Mouse (Mus musculus): ENCODE data around the gene Dexi. TPM values are rescaled to one million over a fixed set of nuclear protein-coding genes. Genes with fewer than 3 reads are reported as not detected.

The Dexi gene
- polyA plus RNA-seq, 1 experiment from 2014 or later: 16.2 TPM

- no peak overlapping the region for H3K4me2 ChIP-seq (ENCODE audit: low read depth, low read length)
- no peak overlapping the region for H3K27ac ChIP-seq (ENCODE audit: low read length)
- H3K4me3 ChIP-seq (ENCODE audit: low read length): no peak overlapping the region
- no peak overlapping the region for H3K9ac ChIP-seq (ENCODE audit: low read length)
- H3K27me3 ChIP-seq (ENCODE audit: control insufficient read depth, insufficient read depth, low read depth, low read length): no peaks in the 10 kb centered on the region
- 80% methylated on average over 12 of the region's 12 CpGs for WGBS
- H3K4me1 ChIP-seq (replicated peaks; ENCODE audit: control insufficient read depth, insufficient read depth, low read length): no peaks in the 10 kb centered on the region
- no peaks in the 10 kb centered on the region for H3K36me3 ChIP-seq (ENCODE audit: control insufficient read depth, insufficient read depth, low read length)
- no peaks in the 10 kb centered on the region for H3K9me3 ChIP-seq (ENCODE audit: control insufficient read depth, low read length)
- no peak for ATAC-seq (ENCODE audit: low read depth)
These were observed 26.8 kb downstream of the Dexi start for GRCm38 (mm10) chr16:10515953-10516572.

DNA sequence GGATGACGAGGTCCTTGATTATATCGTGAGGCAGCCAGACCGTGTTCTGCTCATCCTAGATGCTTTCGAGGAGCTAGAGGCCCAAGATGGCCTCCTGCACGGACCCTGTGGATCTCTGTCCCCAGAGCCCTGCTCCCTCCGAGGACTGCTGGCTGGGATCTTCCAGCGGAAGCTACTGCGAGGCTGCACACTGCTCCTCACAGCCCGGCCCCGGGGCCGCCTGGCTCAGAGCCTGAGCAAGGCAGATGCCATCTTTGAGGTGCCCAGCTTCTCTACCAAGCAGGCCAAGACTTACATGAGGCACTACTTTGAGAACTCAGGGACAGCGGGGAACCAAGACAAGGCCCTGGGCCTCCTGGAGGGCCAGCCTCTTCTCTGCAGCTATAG is 31.7 kb downstream of the Dexi start:
- Histone ChIP-seq H3K36me3 (ENCODE audit: control insufficient read depth, insufficient read depth, low read length) (no peaks in the 10 kb centered on the region), H3K4me3 (ENCODE audit: low read length) (no peak overlapping the region), H3K9me3 (ENCODE audit: control insufficient read depth, low read length) (no peaks in the 10 kb centered on the region), H3K27ac (ENCODE audit: low read length) (no peak overlapping the region), H3K9ac (ENCODE audit: low read length) (no peak overlapping the region), H3K4me1 (replicated peaks; ENCODE audit: control insufficient read depth, insufficient read depth, low read length) (no peaks in the 10 kb centered on the region), H3K4me2 (ENCODE audit: low read depth, low read length) (no peak overlapping the region), H3K27me3 (ENCODE audit: control insufficient read depth, insufficient read depth, low read depth, low read length) (no peaks in the 10 kb centered on the region)
- 82% methylated on average over 12 of the region's 12 CpGs for WGBS
- ATAC-seq (ENCODE audit: low read depth): no peak

GRCm38 (mm10) chr16:10510477-10511133 is 32.2 kb downstream of the Dexi start:
- Histone ChIP-seq H3K9ac (ENCODE audit: low read length) (no peak overlapping the region), H3K27ac (ENCODE audit: low read length) (no peak overlapping the region), H3K4me3 (ENCODE audit: low read length) (no peak overlapping the region), H3K4me1 (replicated peaks; ENCODE audit: control insufficient read depth, insufficient read depth, low read length) (no peaks in the 10 kb centered on the region), H3K4me2 (ENCODE audit: low read depth, low read length) (no peak overlapping the region), H3K27me3 (ENCODE audit: control insufficient read depth, insufficient read depth, low read depth, low read length) (no peaks in the 10 kb centered on the region), H3K9me3 (ENCODE audit: control insufficient read depth, low read length) (no peaks in the 10 kb centered on the region), H3K36me3 (ENCODE audit: control insufficient read depth, insufficient read depth, low read length) (no peaks in the 10 kb centered on the region)
- 46% methylated on average over 14 of the region's 14 CpGs for WGBS
- ATAC-seq (ENCODE audit: low read depth): no peak

- no peak for ATAC-seq (ENCODE audit: low read depth)
- no peaks in the 10 kb centered on the region for H3K4me1 ChIP-seq (replicated peaks; ENCODE audit: control insufficient read depth, insufficient read depth, low read length)
- H3K4me2 ChIP-seq (ENCODE audit: low read depth, low read length): no peak overlapping the region
- no peak overlapping the region for H3K4me3 ChIP-seq (ENCODE audit: low read length)
- no peak overlapping the region for H3K27ac ChIP-seq (ENCODE audit: low read length)
- H3K9ac ChIP-seq (ENCODE audit: low read length): no peak overlapping the region
- H3K36me3 ChIP-seq (ENCODE audit: control insufficient read depth, insufficient read depth, low read length): no peaks in the 10 kb centered on the region
- H3K27me3 ChIP-seq (ENCODE audit: control insufficient read depth, insufficient read depth, low read depth, low read length): no peaks in the 10 kb centered on the region
- WGBS: 46% methylated on average over 6 of the region's 6 CpGs
- H3K9me3 ChIP-seq (ENCODE audit: control insufficient read depth, low read length): no peaks in the 10 kb centered on the region
These were observed 34.2 kb downstream of the Dexi start for GRCm38 (mm10) chr16:10508691-10509090.

GRCm38 (mm10) chr16:10507445-10507844 is 35.4 kb downstream of the Dexi start:
- Histone ChIP-seq H3K4me1 (replicated peaks; ENCODE audit: control insufficient read depth, insufficient read depth, low read length) (no peaks in the 10 kb centered on the region), H3K4me3 (ENCODE audit: low read length) (no peak overlapping the region), H3K36me3 (ENCODE audit: control insufficient read depth, insufficient read depth, low read length) (no peaks in the 10 kb centered on the region), H3K4me2 (ENCODE audit: low read depth, low read length) (no peak overlapping the region), H3K9me3 (ENCODE audit: control insufficient read depth, low read length) (no peaks in the 10 kb centered on the region), H3K27ac (ENCODE audit: low read length) (no peak overlapping the region), H3K9ac (ENCODE audit: low read length) (no peak overlapping the region), H3K27me3 (ENCODE audit: control insufficient read depth, insufficient read depth, low read depth, low read length) (no peaks in the 10 kb centered on the region)
- WGBS: 68% methylated on average over 4 of the region's 4 CpGs
- ATAC-seq (ENCODE audit: low read depth): no peak

GRCm38 (mm10) chr16:10503058-10503457 is 39.8 kb downstream of the Dexi start:
- ATAC-seq (ENCODE audit: low read depth): no peak
- WGBS: 63% methylated on average over 2 of the region's 2 CpGs
- Histone ChIP-seq H3K27me3 (ENCODE audit: control insufficient read depth, insufficient read depth, low read depth, low read length) (no peaks in the 10 kb centered on the region), H3K4me2 (ENCODE audit: low read depth, low read length) (no peak overlapping the region), H3K4me3 (ENCODE audit: low read length) (no peak overlapping the region), H3K9ac (ENCODE audit: low read length) (no peak overlapping the region), H3K27ac (ENCODE audit: low read length) (no peak overlapping the region), H3K36me3 (ENCODE audit: control insufficient read depth, insufficient read depth, low read length) (no peaks in the 10 kb centered on the region), H3K9me3 (ENCODE audit: control insufficient read depth, low read length) (no peaks in the 10 kb centered on the region), H3K4me1 (replicated peaks; ENCODE audit: control insufficient read depth, insufficient read depth, low read length) (no peaks in the 10 kb centered on the region)

DNA sequence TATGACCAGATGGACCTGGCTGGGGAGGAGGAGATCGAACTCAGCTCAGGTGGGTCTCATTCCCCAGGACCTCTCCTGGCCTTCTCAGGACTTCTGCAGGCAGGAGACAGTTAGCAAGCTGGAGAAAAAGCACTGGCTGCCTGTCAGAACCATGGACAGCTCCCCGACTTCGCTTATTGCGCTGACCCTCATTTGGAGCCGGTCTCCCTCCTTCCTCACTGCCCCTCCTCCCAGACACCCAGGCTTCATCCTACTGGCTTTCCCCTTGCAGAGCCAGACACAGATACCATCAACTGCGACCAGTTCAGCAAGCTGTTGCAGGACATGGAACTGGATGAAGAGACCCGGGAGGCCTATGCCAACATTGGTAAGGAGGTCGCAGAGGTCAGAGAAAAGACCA is 41.0 kb downstream of the Dexi start:
- ATAC-seq (ENCODE audit: low read depth): 0 out of 2 replicates have a peak, but pooled peaks have one; percentile 26
- Histone ChIP-seq H3K4me1 (replicated peaks; ENCODE audit: control insufficient read depth, insufficient read depth, low read length) (no peaks in the 10 kb centered on the region), H3K27me3 (ENCODE audit: control insufficient read depth, insufficient read depth, low read depth, low read length) (no peaks in the 10 kb centered on the region), H3K36me3 (ENCODE audit: control insufficient read depth, insufficient read depth, low read length) (no peaks in the 10 kb centered on the region), H3K4me2 (ENCODE audit: low read depth, low read length) (no peak overlapping the region), H3K4me3 (ENCODE audit: low read length) (no peak overlapping the region), H3K9ac (ENCODE audit: low read length) (no peak overlapping the region), H3K9me3 (ENCODE audit: control insufficient read depth, low read length) (no peaks in the 10 kb centered on the region), H3K27ac (ENCODE audit: low read length) (no peak overlapping the region)
- 10% methylated on average over 8 of the region's 8 CpGs for WGBS

- Histone ChIP-seq H3K27me3 (ENCODE audit: control insufficient read depth, insufficient read depth, low read depth, low read length) (no peaks in the 10 kb centered on the region), H3K4me1 (replicated peaks; ENCODE audit: control insufficient read depth, insufficient read depth, low read length) (no peaks in the 10 kb centered on the region), H3K36me3 (ENCODE audit: control insufficient read depth, insufficient read depth, low read length) (no peaks in the 10 kb centered on the region), H3K4me3 (ENCODE audit: low read length) (no peak overlapping the region), H3K9me3 (ENCODE audit: control insufficient read depth, low read length) (no peaks in the 10 kb centered on the region), H3K9ac (ENCODE audit: low read length) (no peak overlapping the region), H3K27ac (ENCODE audit: low read length) (no peak overlapping the region), H3K4me2 (ENCODE audit: low read depth, low read length) (no peak overlapping the region)
- no peak for ATAC-seq (ENCODE audit: low read depth)
- WGBS: 40% methylated on average over 1 of the region's 1 CpGs
These were observed 43.7 kb downstream of the Dexi start for GRCm38 (mm10) chr16:10499122-10499521.

DNA sequence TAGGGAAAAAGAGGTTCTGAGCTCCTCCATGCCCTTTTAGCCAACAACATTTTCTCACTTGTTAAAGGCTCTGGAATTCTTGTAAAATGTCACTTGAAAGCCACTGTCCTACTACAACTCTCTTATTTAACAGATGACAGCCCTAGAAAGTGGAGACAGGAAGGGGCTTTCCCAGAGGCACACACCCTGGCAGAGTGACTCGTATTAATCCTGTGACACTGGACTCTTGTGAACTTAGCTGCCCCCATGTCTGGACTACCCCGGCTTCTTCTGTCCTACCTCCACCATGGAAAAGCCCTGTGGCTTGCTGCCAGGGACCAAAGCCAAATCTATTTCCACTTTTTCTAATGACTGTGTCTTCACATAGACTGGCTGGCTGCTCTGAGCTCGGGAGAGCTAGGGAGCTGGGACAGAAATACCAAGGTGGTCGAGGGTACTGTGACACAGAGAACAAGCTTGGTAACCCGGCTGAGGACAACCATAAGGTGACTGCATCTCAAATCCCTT is 44.7 kb downstream of the Dexi start:
- 36% methylated on average over 5 of the region's 5 CpGs for WGBS
- H3K27ac ChIP-seq (ENCODE audit: low read length): no peak overlapping the region
- no peak for ATAC-seq (ENCODE audit: low read depth)
- H3K27me3 ChIP-seq (ENCODE audit: control insufficient read depth, insufficient read depth, low read depth, low read length): no peaks in the 10 kb centered on the region
- no peak overlapping the region for H3K9ac ChIP-seq (ENCODE audit: low read length)
- H3K9me3 ChIP-seq (ENCODE audit: control insufficient read depth, low read length): no peaks in the 10 kb centered on the region
- no peaks in the 10 kb centered on the region for H3K4me1 ChIP-seq (replicated peaks; ENCODE audit: control insufficient read depth, insufficient read depth, low read length)
- no peak overlapping the region for H3K4me2 ChIP-seq (ENCODE audit: low read depth, low read length)
- H3K4me3 ChIP-seq (ENCODE audit: low read length): no peak overlapping the region
- H3K36me3 ChIP-seq (ENCODE audit: control insufficient read depth, insufficient read depth, low read length): no peaks in the 10 kb centered on the region

All from lung, embryonic 16.5 days (tissue).